In genomic region chr17:32893901-32894300, GRCm38 (mm10) we compare ENCODE assay signal across 27 mouse cellular contexts. TPM values are rescaled to one million over a fixed set of nuclear protein-coding genes. Genes with fewer than 3 reads are reported as not detected.
A peak's percentile ranks its signal among the peaks of the same experiment; 100 is the strongest.
DNase-seq lines count a peak whose midpoint lies in the region; ATAC-seq and TF ChIP-seq lines count a peak whose summit lies in the region.
"Had no signal": no experiment of that assay in that cellular context is flagged by ENCODE, and none has a peak within 500 bp of the region (broad histone marks: within the 10 kb centered on the region; RNA-seq: fewer than 3 reads in every experiment).

No protein-coding gene starts in this region.

- no peak for TF ChIP-seq POLR2A in CH12.LX (IDR thresholded peaks at IDR 0.05; ENCODE audit: low read depth, low read length)

- no peaks in the 10 kb centered on the region for H3K9me3 ChIP-seq in CH12.LX (replicated peaks; ENCODE audit: low read length)
- no peaks in the 10 kb centered on the region for H3K9me3 ChIP-seq in intestine, postnatal 0 days (ENCODE audit: control insufficient read depth)
- H3K9me3 ChIP-seq in kidney, embryonic 15.5 days (replicated peaks): no peaks in the 10 kb centered on the region
- H3K9me3 ChIP-seq: embryonic facial prominence, embryonic 13.5 days; embryonic facial prominence, embryonic 15.5 days; forebrain, embryonic 10.5 days; forebrain, embryonic 12.5 days had no signal

- no peak for ATAC-seq in intestine, postnatal 0 days
- no peak for ATAC-seq in kidney, embryonic 15.5 days (replicated peaks; ENCODE audit: low FRiP score)
- ATAC-seq: CD4-positive, CD25-positive, alpha-beta regulatory T cell, adult 4 months; forebrain, embryonic 14.5 days; forebrain, embryonic 16.5 days had no signal

- TF ChIP-seq RAD21 in CH12.LX (IDR thresholded peaks at IDR 0.05; ENCODE audit: low read depth, low read length): no peak

- no peak overlapping the region for H3K4me2 ChIP-seq in CH12.LX (ENCODE audit: insufficient read depth, low read depth, poor library complexity, severe bottlenecking)
- H3K4me2 ChIP-seq in intestine, postnatal 0 days (replicated peaks; ENCODE audit: low read depth): no peak overlapping the region
- no peak overlapping the region for H3K4me2 ChIP-seq in kidney, embryonic 15.5 days
- H3K4me2 ChIP-seq: embryonic facial prominence, embryonic 13.5 days; embryonic facial prominence, embryonic 15.5 days; forebrain, embryonic 12.5 days had no signal

- WGBS in intestine, postnatal 0 days: 80% methylated on average over 3 of the region's 3 CpGs
- 84% methylated on average over 3 of the region's 3 CpGs for WGBS in kidney, embryonic 15.5 days

- no peaks in the 10 kb centered on the region for H3K27me3 ChIP-seq in CH12.LX (replicated peaks)
- H3K27me3 ChIP-seq in intestine, postnatal 0 days (replicated peaks; ENCODE audit: control insufficient read depth, insufficient read depth, low read length): no peaks in the 10 kb centered on the region
- no peaks in the 10 kb centered on the region for H3K27me3 ChIP-seq in kidney, embryonic 15.5 days
- H3K27me3 ChIP-seq: embryonic facial prominence, embryonic 13.5 days; embryonic facial prominence, embryonic 15.5 days had no signal

- no peak overlapping the region for H3K4me3 ChIP-seq in CH12.LX (replicated peaks in 1 of 3; ENCODE audit: low read depth in 2 of 3, low read length in 2 of 3, poor library complexity in 1 of 3)
- no peak overlapping the region for H3K4me3 ChIP-seq in intestine, postnatal 0 days (ENCODE audit: low read depth, low read length)
- H3K4me3 ChIP-seq in kidney, embryonic 15.5 days (replicated peaks): no peak overlapping the region
- H3K4me3 ChIP-seq: embryonic facial prominence, embryonic 13.5 days; embryonic facial prominence, embryonic 15.5 days; erythroblast, embryonic 14.5 days; forebrain, embryonic 10.5 days; forebrain, embryonic 12.5 days had no signal

- no peak for TF ChIP-seq CTCF in CH12.LX (conservative IDR thresholded peaks at IDR 0.05 in 1 of 2, IDR thresholded peaks at IDR 0.05 in 1 of 2; ENCODE audit: low read depth in 2 of 2, low read length in 2 of 2)
- TF ChIP-seq CTCF in intestine, postnatal 0 days (IDR thresholded peaks at IDR 0.05; ENCODE audit: low read depth): no peak

- peaks cover 0 to 10% of the 10 kb centered on the region in 2 experiments for H3K36me3 ChIP-seq in CH12.LX (replicated peaks in 1 of 2; ENCODE audit: control insufficient read depth in 1 of 2, insufficient read depth in 1 of 2, low read length in 1 of 2)
- H3K36me3 ChIP-seq in intestine, postnatal 0 days (ENCODE audit: control insufficient read depth, insufficient read depth): no peaks in the 10 kb centered on the region
- H3K36me3 ChIP-seq in kidney, embryonic 15.5 days: no peaks in the 10 kb centered on the region
- H3K36me3 ChIP-seq: embryonic facial prominence, embryonic 15.5 days; forebrain, embryonic 12.5 days had no signal

- TF ChIP-seq EP300 in CH12.LX (IDR thresholded peaks at IDR 0.05; ENCODE audit: low read length): no peak

- peaks cover 11 to 49% of the 10 kb centered on the region in 2 experiments for H3K4me1 ChIP-seq in CH12.LX (ENCODE audit: control insufficient read depth in 1 of 2, insufficient read depth in 2 of 2)
- peaks cover 5% of the 10 kb centered on the region for H3K4me1 ChIP-seq in intestine, postnatal 0 days (replicated peaks; ENCODE audit: control insufficient read depth, insufficient read depth, low read length)
- H3K4me1 ChIP-seq in kidney, embryonic 15.5 days: peaks cover 19% of the 10 kb centered on the region

- DNase-seq in 416B (ENCODE audit: low read depth) (peak; percentile 15), CH12.LX (ENCODE audit: extremely low read depth) (peak; percentile 46), R1 (ENCODE audit: low read depth, low spot score) (peak; percentile 58)
- DNase-seq in right cerebral cortex, postnatal 4 days: no peak
- DNase-seq: adrenal gland, adult 2 months; adrenal gland, postnatal 10 days; adrenal gland, postnatal 25 days; B cell, adult 2 months; cerebellum, adult 11 months; cerebellum, adult 18-20 months; cerebellum, adult 8-10 months; cerebellum, adult 9-11 months; cerebellum, postnatal 14 days; cerebellum, postnatal 36 days; embryo, embryonic 11 days had no signal

- dilution Hi-C loops in CH12.LX (cut with MboI; ENCODE audit: extremely low pct_ligation_motif_present, extremely low pct_unique_long_range_greater_than_20kb, low sequenced_read_pairs): no loop called here

- no peaks in the 10 kb centered on the region; the same call in 1 of the 2 replicates for H3K79me2 ChIP-seq in CH12.LX (replicated peaks; ENCODE audit: control insufficient read depth, extremely low read depth, insufficient read depth, poor library complexity, severe bottlenecking)

- no peak overlapping the region for H3K9ac ChIP-seq in CH12.LX (ENCODE audit: insufficient read depth, low read depth)
- no peak overlapping the region for H3K9ac ChIP-seq in intestine, postnatal 0 days (ENCODE audit: low read depth, low read length)
- no peak overlapping the region for H3K9ac ChIP-seq in kidney, embryonic 15.5 days
- H3K9ac ChIP-seq: embryonic facial prominence, embryonic 13.5 days; embryonic facial prominence, embryonic 15.5 days; forebrain, embryonic 12.5 days had no signal

- in situ Hi-C loops in CH12.LX (cut with MboI; ENCODE audit: low pct_ligation_motif_present, low pct_unique_long_range_greater_than_20kb, low sequenced_read_pairs): no loop called here

- no peak overlapping the region for H3K27ac ChIP-seq in CH12.LX (ENCODE audit: insufficient read depth, low read depth)
- H3K27ac ChIP-seq in intestine, postnatal 0 days (ENCODE audit: low read depth, low read length): no peak overlapping the region
- no peak overlapping the region for H3K27ac ChIP-seq in kidney, embryonic 15.5 days
- H3K27ac ChIP-seq: embryonic facial prominence, embryonic 13.5 days; embryonic facial prominence, embryonic 15.5 days; forebrain, embryonic 10.5 days; forebrain, embryonic 12.5 days had no signal

TF ChIP-seq in CH12.LX, 34 proteins besides CTCF, POLR2A, EP300 and RAD21:
- TF ChIP-seq KAT2A (IDR thresholded peaks at IDR 0.05; ENCODE audit: insufficient replicate concordance, low read length): no peak
- TF ChIP-seq PAX5 (IDR thresholded peaks at IDR 0.05; ENCODE audit: low read length): no peak
- TF ChIP-seq ETS1 (conservative IDR thresholded peaks at IDR 0.05; ENCODE audit: low read depth, low read length): no peak
- TF ChIP-seq MAZ (IDR thresholded peaks at IDR 0.05; ENCODE audit: low read depth, low read length): no peak
- TF ChIP-seq HCFC1 (IDR thresholded peaks at IDR 0.05; ENCODE audit: low read depth, low read length): no peak
- no peak for TF ChIP-seq CHD2 (IDR thresholded peaks at IDR 0.05; ENCODE audit: low read length)
- no peak for TF ChIP-seq CHD1 (IDR thresholded peaks at IDR 0.05; ENCODE audit: low read depth, low read length)
- no peak for TF ChIP-seq GABPA (IDR thresholded peaks at IDR 0.05; ENCODE audit: insufficient replicate concordance, low read depth, low read length)
- TF ChIP-seq SMC3 (IDR thresholded peaks at IDR 0.05; ENCODE audit: low read depth, low read length): no peak
- TF ChIP-seq ZKSCAN1 (IDR thresholded peaks at IDR 0.05; ENCODE audit: borderline replicate concordance, low read depth, low read length): no peak
- no peak for TF ChIP-seq POLR2AphosphoS2 (IDR thresholded peaks at IDR 0.05; ENCODE audit: low read depth, low read length)
- TF ChIP-seq ELF1 (IDR thresholded peaks at IDR 0.05; ENCODE audit: low read depth, low read length): no peak
- no peak for TF ChIP-seq MAFK (IDR thresholded peaks at IDR 0.05; ENCODE audit: insufficient replicate concordance, low read length)
- TF ChIP-seq MAX (IDR thresholded peaks at IDR 0.05; ENCODE audit: low read length): no peak
- no peak for TF ChIP-seq MXI1 (IDR thresholded peaks at IDR 0.05; ENCODE audit: low read depth, low read length)
- TF ChIP-seq TBP (conservative IDR thresholded peaks at IDR 0.05; ENCODE audit: low read depth, low read length): no peak
- TF ChIP-seq MYC (IDR thresholded peaks at IDR 0.05; ENCODE audit: low read depth, low read length): no peak
- no peak for TF ChIP-seq IRF4 (IDR thresholded peaks at IDR 0.05; ENCODE audit: low read depth, low read length)
- TF ChIP-seq E2F4 (IDR thresholded peaks at IDR 0.05; ENCODE audit: insufficient replicate concordance, low read depth, low read length): no peak

RNA-seq across cellular contexts. Expression of gene Zfp870, which starts 2.5 kb away (rescaled TPM):
- 3.4 and 3.5 TPM in 2 replicates for total RNA-seq in CH12.LX (2012; rRNA removed)
- 5.8 and 6.4 TPM in 2 replicates for total RNA-seq in CH12.LX (2014; rRNA removed)
- 8.6 and 10.4 TPM in 2 replicates for polyA plus RNA-seq in CH12.LX (2012; ENCODE audit: insufficient read length, low read depth)
- 2.9 and 3.0 TPM in 2 replicates for polyA plus RNA-seq in intestine, postnatal 0 days (2015; fragmentation: Nextera tagmentation; extraction: Ambion mirVana)
- 7.7 and 8.0 TPM in 2 replicates for polyA plus RNA-seq in kidney, embryonic 15.5 days (2015; fragmentation: Nextera tagmentation; extraction: Ambion mirVana)

RNA-seq across cellular contexts. Expression of gene Cyp4f14, which starts 23.2 kb away (rescaled TPM):
- total RNA-seq in CH12.LX (2012; rRNA removed): not detected in 2 replicates
- total RNA-seq in CH12.LX (2014; rRNA removed): not detected in 2 replicates
- not detected in 2 replicates for polyA plus RNA-seq in CH12.LX (2012; ENCODE audit: insufficient read length, low read depth)
- polyA plus RNA-seq in intestine, postnatal 0 days (2015; fragmentation: Nextera tagmentation; extraction: Ambion mirVana): 1.7 and 1.9 TPM in 2 replicates
- polyA plus RNA-seq in kidney, embryonic 15.5 days (2015; fragmentation: Nextera tagmentation; extraction: Ambion mirVana): not detected in 2 replicates
- total RNA-seq: common myeloid progenitor, adult 5-6 weeks had no signal
- polyA plus RNA-seq: CD4-positive, CD25-positive, alpha-beta regulatory T cell, adult 4 months; embryonic facial prominence, embryonic 11.5 days; embryonic facial prominence, embryonic 13.5 days; embryonic facial prominence, embryonic 15.5 days; erythroblast, embryonic 14.5 days; forebrain, embryonic 10.5 days; forebrain, embryonic 12.5 days; forebrain, embryonic 14.5 days had no signal

RNA-seq across cellular contexts. Expression of gene Cyp4f13, which starts 53.3 kb away (rescaled TPM):
- total RNA-seq in CH12.LX (2012; rRNA removed) (13.1 and 18.6 TPM in 2 replicates), CH12.LX (2014; rRNA removed) (9.7 and 11.9 TPM in 2 replicates)
- polyA plus RNA-seq in CH12.LX (2012; ENCODE audit: insufficient read length, low read depth): 12.2 and 18.5 TPM in 2 replicates
- 61.8 and 62.9 TPM in 2 replicates for polyA plus RNA-seq in intestine, postnatal 0 days (2015; fragmentation: Nextera tagmentation; extraction: Ambion mirVana)
- 10.8 and 13.3 TPM in 2 replicates for polyA plus RNA-seq in kidney, embryonic 15.5 days (2015; fragmentation: Nextera tagmentation; extraction: Ambion mirVana)
